ENCODE assay signal across 8 mouse cellular contexts in genomic region chr5:118154839-118155564, GRCm38 (mm10). TPM values are rescaled to one million over a fixed set of nuclear protein-coding genes. Genes with fewer than 3 reads are reported as not detected.
A peak's percentile ranks its signal among the peaks of the same experiment; 100 is the strongest.
DNase-seq lines count a peak whose midpoint lies in the region; ATAC-seq and TF ChIP-seq lines count a peak whose summit lies in the region.

Fbxw8 (minus strand) TSS chr5:118155464.

- peaks cover 14% of the 10 kb centered on the region for H3K36me3 ChIP-seq in hindbrain, embryonic 13.5 days

- CTCF ChIA-PET in Patski (lab: Charles Lee): interaction anchor here (1.2 kb wide), 1 partner anchor 13 kb away, joined by 3 read pairs; no protein-coding TSS in a partner anchor

- H3K9me3 ChIP-seq in hindbrain, embryonic 13.5 days: no peaks in the 10 kb centered on the region

- no peaks in the 10 kb centered on the region for H3K27me3 ChIP-seq in Patski
- 0 out of 2 replicates have a peak, but pooled peaks cover 6% of the 10 kb centered on the region for H3K27me3 ChIP-seq in hindbrain, embryonic 13.5 days

- H3K4me3 ChIP-seq in hindbrain, embryonic 13.5 days: peak within 1 kb of the TSS; percentile 95

- POLR2A ChIA-PET in Patski (lab: Charles Lee): no interaction called here

- TF ChIP-seq CTCF in Patski (IDR thresholded peaks at IDR 0.05): no peak

- under 1% methylated on average over 67 of the region's 67 CpGs for whole genome bisulfite sequencing in hindbrain, embryonic 13.5 days

- peak; percentile 49 for DNase-seq in Patski (ENCODE audit: low read depth, low spot score)
- peak; percentile 95 for DNase-seq in cerebellum, postnatal 14 days
- peak; percentile 72 to 80 for DNase-seq in frontal cortex, postnatal 14 days (ENCODE audit: low spot score in 2 of 2)
- DNase-seq in layer of hippocampus, postnatal 25 days (ENCODE audit: extremely low spot score in 1 of 2, low spot score in 1 of 2): peak; percentile 78 to 83
- peak; percentile 88 for DNase-seq in lung, postnatal 25 days (ENCODE audit: low spot score)
- DNase-seq in retina, embryonic 14.5 days (ENCODE audit: low spot score): peak; percentile 94
- DNase-seq in urinary bladder, adult 18-20 months (ENCODE audit: low spot score in 2 of 2): peak; percentile 70 to 83

- H3K4me2 ChIP-seq in hindbrain, embryonic 13.5 days: peak within 1 kb of the TSS; percentile 78

- peak; percentile 75 for ATAC-seq in Patski
- peak; percentile 89 for ATAC-seq in hindbrain, embryonic 13.5 days (ENCODE audit: low FRiP score)

- peaks cover 31% of the 10 kb centered on the region for H3K4me1 ChIP-seq in hindbrain, embryonic 13.5 days (replicated peaks)

- peak within 1 kb of the TSS; percentile 79 for H3K27ac ChIP-seq in hindbrain, embryonic 13.5 days

- in situ Hi-C loops in Patski (cut with MboI; ENCODE audit: low pct_unique_long_range_greater_than_20kb): no loop called here

- H3K9ac ChIP-seq in hindbrain, embryonic 13.5 days: peak within 1 kb of the TSS; percentile 93

RNA-seq across cellular contexts. Expression of gene Fbxw8, which starts in this region (rescaled TPM):
- 73.1 TPM for polyA plus RNA-seq in Patski (2021)
- 22.8 and 23.7 TPM in 2 replicates for polyA plus RNA-seq in hindbrain, embryonic 13.5 days (2015; fragmentation: Nextera tagmentation; extraction: Ambion mirVana)
- total RNA-seq in layer of hippocampus, postnatal 25 days (2021): 10 to 100 TPM; 35.7 to 39.3 TPM

Comparison
In these comparisons a context has a peak if more than half of its experiments do, and no peak if none do; other contexts are left out.
1. Peak in every context shown above with its lines: DNase-seq, ATAC-seq, H3K4me3 ChIP-seq and H3K27ac ChIP-seq.